Mouse (Mus musculus): ENCODE results near the gene 4930404H24Rik. TPM values are rescaled to one million over a fixed set of nuclear protein-coding genes. Genes with fewer than 3 reads are reported as not detected.

4930404H24Rik gene
- total RNA-seq, 1 experiment from 2014 or later, result not detected

GRCm38 (mm10) chr2:153538898-153539297 lies 46.3 kb downstream of the 4930404H24Rik start:
- no peak for DNase-seq

GRCm38 (mm10) chr2:153542936-153543668 lies 50.5 kb downstream of the 4930404H24Rik start:
- DNase-seq, result no peak

Other genes with a start within 250 kb of the 4930404H24Rik start
- 31.8 and 34.4 TPM in 2 replicates for gene Kif3b, start 201.4 kb upstream of the 4930404H24Rik start, total RNA-seq (2021)
- 32.4 and 38.4 TPM in 2 replicates for gene Asxl1, start 147.0 kb upstream of the 4930404H24Rik start, total RNA-seq (2021)
- 12.7 and 16.1 TPM in 2 replicates for gene Nol4l, start 37.2 kb downstream of the 4930404H24Rik start, total RNA-seq (2021)
- gene Commd7, start 140.0 kb downstream of the 4930404H24Rik start, total RNA-seq (2021), result 39.0 and 44.0 TPM in 2 replicates
- gene Dnmt3b, start 156.7 kb downstream of the 4930404H24Rik start, total RNA-seq (2021), result 4.2 and 4.4 TPM in 2 replicates
- not detected in 2 replicates for gene Dnmt3c, start 203.9 kb downstream of the 4930404H24Rik start, total RNA-seq (2021)
- gene Mapre1, start 248.5 kb downstream of the 4930404H24Rik start, total RNA-seq (2021), result 66.2 and 108 TPM in 2 replicates

Data from adrenal gland, postnatal 25 days (tissue).